Mouse (Mus musculus): Measurements from ENCODE around the gene Impdh1.
"Not testable (repeated sequence)": the region's sequence is repeated elsewhere in the genome, so short reads cannot be mapped to it uniquely, and the experiment has no call there.

The Impdh1 gene

DNA sequence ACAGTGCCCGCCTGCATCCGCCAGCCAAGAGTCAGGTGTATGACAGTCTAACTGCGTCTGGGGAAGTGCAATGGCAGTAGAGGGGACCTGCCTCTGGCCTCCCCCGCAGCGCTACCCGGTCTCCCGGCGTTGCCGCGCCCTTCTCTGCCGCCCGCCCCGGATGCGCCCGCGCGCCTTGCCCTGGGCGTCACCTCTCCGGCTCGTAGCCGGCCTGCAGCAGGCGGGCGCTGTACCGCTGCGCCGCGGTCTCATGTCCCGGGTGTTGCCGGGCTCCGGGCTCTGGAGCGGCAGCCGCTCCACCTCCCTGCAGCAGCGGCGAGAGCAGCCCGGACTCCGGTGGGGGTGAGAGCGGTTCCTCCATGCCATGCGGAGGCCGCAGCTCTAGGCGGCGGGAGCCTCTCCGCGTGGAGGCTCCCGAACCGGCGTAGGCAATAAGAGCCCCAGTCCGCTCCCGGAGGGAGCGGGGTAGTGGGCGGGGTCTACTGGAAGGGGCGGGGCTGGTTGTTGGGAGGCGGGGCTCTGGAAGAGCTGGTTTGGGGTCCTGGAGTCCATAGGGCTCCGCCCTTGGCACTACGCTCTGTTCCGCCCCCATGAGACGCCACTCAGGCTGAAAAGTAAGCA is at the start of gene Impdh1:
Impdh1 (minus strand) TSS at position 484 of the 621 bp plus-strand sequence.
- peak; percentile 71 for DNase-seq (ENCODE audit: low spot score)

DNA sequence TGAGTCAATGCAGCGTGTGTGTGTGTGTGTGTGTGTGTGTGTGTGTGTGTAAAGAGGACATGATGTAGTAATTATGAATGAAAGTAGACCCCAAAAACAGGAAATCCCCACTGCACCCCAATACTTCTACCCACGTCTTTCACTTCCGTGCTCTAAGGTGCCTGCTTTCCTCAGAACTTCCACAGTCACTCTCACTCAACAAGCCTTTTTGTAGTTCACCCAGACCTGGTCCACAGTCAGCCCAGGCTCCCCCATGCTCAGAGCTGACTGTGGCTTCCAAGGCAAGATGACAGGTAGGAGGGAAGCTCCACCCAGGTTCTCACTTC is 48.3 kb upstream of the Impdh1 start:
- no peak for DNase-seq (ENCODE audit: low spot score)

DNA sequence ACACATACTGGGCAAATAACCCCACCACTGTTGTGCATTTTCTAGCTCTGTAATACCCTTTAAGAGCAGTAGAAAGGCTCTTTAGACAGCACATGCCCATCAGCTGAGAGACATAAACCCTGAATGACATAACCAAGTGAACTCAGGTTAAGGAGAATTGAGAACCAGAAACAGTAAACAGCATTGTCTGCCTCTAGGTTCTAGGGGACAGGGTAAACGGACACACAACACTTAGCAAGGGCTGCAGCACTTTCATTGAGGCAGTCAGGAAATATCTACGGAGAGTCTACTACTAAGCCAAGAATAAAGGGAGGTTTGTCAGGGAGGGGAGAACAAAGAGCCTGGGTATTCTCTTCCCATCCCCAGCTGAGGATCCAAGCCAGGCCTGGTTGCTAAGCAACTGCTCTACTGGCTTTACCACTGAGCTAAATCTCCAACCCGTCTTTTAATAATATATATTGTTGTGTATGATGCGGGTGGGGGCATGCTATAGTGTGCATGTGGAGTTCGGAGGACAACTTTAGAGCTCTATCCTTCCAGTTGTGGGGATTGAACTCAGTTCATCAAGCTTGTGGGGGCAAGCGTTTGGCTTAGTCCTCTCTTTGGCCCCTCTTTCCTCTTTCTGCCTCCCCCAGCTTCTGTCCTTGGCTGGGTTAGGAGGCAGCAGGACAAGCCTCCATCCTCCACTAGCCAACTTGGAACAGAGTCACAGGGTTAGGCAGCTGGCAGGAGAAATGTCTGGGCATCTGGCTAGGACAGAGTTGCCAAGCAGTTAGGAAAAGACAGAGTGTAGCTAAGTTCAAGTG is 47.7 kb upstream of the Impdh1 start:
- DNase-seq (ENCODE audit: low spot score) = peak; percentile 37

DNA sequence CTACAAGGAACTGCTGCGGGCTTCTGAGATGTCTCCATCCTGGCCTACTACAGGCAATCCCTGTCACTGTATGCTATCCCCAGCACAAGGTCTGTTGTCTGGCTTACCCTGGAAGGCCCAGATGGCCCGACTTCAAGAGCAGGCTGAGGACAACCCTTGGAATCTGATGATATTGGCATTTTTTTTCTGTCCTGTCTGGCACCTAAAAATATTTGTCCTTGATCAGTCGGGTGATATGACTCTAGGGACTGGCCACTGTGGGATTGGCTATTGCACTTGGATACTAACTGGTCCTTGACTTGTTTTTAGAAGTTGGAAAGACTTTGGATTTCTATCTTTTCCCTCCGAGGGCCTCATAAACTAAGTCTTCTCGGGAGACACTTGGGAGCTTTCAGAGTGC is 45.7 kb upstream of the Impdh1 start:
- no peak for DNase-seq (ENCODE audit: low spot score)

DNA sequence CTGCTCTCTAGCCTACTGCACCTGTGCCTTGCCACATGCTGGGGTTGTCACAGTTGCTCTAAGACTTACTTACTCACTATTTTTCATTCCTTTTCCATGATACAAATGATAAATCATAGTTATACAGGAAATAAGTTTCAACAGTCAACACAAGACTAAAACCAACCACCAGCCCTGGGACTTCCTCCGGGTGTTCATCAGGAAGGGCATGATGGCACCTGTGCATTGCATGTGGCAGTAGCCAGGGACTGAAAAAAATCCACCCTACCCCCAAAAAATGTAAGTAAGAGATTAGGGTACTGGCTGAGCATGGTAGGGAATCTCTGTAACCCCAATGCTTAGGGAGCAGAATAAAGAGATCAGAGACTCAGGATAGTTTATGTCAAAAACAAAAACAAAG is 43.3 kb upstream of the Impdh1 start:
- no peak for DNase-seq (ENCODE audit: low spot score)

DNA sequence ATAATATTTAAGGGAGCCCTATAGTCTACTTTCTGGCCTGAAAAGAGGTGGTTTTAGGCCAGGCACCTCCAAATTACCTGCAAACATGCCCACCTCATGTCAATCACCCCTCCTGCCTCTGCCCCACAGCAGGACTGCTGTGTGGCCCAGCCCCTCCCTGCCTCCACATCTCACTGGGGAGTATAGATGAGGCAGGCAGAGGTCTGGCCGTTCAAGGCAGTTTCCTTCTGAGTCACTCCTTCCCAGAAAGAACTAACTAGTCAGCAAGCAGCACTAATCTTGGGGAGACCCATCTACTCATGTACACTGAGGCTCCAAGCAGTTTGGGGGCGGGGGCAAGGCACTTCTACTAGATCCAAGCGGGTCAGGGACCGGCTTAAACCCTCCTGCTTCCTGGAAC is 30.9 kb upstream of the Impdh1 start:
- DNase-seq (ENCODE audit: low spot score) = no peak

DNA sequence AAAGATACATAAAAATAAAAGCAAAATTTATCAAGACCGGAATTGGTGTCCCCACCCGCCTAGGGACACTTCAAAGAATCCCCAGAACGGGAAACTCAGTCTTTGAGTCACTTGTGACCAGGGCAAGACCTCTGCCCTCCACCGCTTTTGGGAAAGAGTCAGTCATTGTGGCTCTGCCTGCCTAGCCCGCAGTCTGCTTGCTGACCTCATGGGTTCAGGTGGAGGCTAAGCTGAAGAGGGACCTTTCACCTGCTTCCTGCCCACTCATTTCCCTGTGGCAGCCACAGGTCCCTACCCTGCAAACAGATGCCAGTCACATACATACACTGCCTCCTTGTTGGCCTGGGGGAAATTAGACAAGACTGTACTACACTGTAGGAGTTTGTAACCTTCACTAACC is 30.4 kb upstream of the Impdh1 start:
- DNase-seq (ENCODE audit: low spot score) = no peak

DNA sequence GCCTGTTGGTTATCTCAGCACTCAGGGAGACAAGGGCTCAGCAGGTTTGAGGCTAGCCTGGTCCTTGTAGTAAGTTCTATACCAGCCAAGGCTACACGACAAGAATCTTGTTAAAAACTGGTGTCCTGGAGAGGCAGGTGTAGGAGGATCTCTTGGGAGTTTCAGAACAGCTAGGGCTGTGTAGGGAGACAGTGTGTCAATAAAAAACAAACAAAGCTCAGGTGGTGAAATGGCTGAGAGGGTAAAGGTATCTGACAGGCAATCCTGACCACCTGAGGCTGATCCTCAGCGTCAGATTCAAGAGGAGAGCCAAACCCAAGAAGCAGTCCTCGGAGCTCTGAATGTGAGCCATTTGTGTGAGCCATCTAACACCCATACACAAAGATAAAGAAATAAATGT is 30.0 kb upstream of the Impdh1 start:
- DNase-seq (ENCODE audit: low spot score) = no peak

DNA sequence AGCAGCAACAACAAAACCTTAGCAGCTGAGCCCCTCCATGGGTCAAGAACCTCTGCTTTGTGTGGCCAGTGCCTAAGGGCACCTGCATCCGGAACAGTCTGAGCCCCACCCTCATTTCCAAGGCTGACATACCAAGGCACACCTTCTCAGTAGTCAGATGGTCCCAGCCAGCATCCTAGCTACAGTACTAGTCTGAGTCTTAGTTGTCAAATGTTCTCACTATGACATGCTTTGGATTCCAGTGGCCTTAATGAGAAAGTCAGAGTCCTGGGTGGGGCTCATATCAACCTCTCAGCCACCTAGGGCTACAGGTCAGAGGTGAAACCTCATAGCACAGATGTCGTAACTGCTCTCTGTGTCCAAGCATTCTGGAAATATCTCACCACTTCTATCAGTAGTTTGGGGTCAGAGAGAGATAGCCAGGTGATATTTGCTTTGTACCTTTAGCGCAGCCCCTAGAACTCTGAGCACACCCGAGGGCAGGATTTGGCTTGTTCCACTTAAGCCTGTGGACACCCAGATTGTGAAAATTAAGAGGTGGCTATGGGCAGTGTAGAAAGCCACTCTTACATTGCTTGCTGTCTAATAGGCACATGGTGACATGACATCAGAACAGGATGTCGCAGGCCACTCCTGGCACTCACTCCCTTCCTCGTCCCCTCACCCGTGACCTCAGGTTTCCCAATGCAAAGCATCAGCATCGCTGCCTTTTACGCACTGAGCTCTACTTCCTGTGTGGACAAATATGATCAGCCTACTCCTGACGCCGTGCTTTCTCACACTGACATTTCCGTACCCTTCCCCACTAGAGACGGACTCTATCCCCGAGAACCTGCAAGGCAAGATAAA is 29.3 kb upstream of the Impdh1 start:
- no peak for DNase-seq (ENCODE audit: low spot score)

DNA sequence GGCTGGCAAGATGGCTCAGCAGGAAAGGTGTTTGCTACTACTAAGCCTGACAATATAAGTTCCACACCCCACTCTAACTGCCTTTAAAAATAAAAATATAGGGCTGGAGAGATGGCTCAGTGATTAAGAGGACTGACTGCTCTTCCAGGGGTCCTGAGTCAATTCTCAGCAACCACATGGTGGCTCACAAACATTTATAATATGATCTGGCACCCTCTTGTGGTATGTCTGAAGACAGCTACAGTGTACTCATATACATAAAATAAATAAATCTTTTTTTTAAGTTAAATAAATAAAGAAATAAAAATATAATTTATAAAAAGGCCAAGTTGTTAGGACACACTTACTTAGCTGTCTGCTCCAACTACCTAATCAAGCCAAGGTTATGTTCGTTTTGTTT is 26.1 kb upstream of the Impdh1 start:
- DNase-seq (ENCODE audit: low spot score) = no peak

DNA sequence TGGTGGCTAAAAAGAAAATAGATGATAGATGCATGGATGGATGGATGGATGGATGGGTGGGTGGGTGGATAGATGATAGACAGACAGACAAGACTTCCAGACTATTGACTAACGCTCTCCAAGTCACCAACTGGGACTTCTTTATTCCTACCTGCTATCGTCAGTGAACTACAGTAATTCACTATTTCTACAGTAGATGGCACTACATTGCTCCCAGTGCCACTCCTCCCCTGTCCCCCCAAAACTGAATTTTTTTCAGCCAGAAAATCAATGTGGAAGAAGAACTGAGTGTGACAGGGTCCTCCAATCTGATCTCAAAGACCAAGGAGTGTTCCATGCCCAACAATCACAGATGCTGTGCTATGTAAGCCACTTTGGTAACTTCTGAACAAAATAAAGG is 25.5 kb upstream of the Impdh1 start:
- no peak for DNase-seq (ENCODE audit: low spot score)

DNA sequence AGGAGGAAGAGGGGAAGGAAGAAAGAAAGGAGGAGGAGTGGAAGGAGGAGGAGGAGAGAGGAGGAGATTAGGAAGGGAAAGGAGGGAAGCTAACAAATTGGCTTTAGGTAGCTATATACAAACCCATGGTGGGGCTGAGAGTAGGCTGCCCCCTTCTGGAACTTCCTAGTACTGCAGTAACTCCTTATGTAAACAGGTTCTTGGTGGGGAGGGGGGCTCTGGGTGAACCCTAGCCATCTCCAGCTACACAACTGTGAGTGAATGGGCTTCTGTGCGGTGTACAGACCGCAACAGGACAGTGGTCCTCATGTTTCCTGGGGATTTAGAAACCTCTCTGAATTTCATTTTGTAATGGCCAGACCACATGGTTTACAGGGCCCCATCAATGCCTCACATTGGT is 24.6 kb upstream of the Impdh1 start:
- peak; percentile 41 for DNase-seq (ENCODE audit: low spot score)

DNA sequence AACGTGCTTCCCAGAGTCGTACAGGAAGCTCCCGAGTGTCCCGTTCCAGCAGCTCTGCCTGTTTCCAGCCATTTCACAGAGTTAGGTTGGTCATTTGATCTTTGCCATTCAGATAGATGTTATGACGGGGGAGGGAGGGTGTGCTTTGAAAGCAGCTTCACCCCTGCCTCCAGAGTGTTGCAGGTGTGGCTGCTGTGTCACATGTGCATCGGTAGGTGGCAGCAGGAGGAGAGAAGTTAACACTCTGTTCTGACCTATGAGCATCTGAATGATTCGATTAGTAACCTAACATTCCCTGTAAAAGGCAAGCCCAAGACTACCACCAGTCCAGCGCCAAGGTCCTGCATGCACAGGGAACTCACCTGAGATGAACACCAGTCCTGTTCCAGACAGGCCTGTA is 18.1 kb upstream of the Impdh1 start:
- DNase-seq (ENCODE audit: low spot score) = no peak

DNA sequence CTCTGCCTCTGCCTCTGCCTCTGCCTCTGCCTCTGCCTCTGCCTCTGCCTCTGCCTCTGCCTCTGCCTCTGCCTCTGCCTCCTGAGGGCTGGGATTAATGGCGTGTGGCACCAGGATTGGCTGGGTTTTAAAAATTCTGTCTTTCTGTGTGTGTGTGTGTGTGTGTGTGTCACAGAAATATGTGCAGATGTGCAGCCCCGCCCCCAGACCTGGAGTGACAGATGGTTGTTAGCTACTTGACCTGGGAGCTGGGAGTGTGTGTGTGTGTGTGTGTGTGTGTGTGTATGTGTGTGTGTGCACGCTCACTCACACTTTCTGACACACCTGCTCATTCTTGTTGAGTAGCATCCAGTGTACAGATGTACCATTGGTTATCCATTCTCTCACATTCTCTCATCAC is 17.5 kb upstream of the Impdh1 start:
- DNase-seq (ENCODE audit: low spot score) = no peak

DNA sequence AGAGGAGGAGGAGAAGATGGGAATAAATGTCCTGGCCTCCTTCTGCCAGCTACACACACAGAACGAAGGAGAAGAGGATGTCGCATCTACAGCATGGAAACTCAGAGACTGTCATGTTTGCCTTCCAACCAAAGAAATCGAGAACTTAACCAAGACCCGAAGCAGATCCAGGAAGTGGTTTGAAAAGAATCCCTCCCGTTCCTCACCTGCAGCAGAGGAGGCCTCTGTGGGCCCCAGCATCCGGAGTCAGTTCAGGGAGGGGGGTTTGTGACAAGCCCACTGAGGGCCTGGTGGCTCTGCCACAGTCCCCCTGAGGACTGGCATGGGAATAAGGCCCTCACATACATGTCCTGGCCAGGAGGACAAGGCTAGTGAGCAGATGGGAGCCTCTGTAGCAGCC is 16.2 kb upstream of the Impdh1 start:
- DNase-seq (ENCODE audit: low spot score) = no peak

DNA sequence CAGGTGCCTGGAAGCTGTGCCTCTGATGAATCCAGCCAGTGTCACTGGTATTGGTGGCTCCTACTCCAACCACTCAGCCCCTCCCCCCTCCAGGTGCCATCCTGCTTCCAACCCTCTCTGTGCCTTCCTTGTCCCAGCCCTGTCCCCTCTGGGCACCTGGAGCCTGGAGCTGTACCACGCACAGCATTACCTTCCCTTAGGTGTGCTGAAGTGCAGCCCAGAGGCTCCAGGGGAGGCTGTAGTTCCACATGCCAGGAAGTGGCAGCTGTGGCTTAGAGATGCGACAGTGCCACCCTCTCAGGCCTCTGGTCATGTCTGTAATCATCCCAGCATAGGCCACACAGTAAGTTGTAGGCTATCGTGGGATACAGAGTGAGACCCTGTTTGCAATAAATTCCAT is 15.6 kb upstream of the Impdh1 start:
- DNase-seq (ENCODE audit: low spot score) = no peak

DNA sequence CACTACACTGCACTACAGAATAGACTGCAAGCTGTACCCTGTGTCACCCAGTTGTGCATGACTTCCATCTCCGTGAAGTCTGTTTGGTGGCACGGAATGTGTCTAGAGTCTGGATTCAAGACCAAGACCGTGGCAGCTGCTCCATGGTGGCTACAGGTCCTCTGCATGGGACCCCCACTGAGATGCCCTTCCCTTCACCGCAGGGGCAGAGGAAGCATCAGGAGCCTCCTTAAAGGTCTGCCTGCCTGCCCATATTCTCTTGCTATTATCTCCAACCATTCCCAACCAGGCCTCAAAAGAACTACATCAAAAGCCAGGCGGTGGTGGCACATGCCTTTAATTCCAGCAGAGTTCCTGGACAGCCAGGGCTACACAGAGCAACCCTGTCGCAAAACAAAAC is 14.2 kb upstream of the Impdh1 start:
- DNase-seq (ENCODE audit: low spot score) = no peak

DNA sequence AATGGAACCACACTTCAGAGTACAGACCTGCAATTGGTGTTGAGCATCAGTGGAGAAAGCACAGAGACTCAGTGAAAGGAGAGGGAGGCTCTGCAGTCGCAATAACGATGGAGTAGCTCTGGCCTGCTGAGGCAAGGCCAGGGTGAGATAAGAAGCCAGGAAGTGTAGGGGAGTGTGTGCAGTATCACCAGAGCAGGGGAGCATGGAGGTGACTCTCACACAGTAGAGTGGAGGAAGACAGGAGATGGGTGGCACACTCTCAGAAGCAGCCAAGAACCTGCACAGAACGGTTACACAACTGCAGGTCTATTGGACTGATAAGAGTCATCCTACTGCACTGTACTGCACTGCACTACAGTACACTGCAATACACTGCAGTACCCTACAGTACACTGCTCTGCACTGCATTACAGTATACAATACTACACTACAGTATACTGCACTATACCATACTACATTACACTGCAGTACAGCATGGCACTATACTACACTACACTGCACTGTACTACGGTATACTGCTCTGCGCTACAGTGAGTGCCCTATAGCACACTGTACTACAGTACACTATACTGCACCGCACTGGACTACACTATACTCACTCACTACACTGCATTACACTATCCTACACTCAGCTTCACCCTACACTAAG is 13.2 kb upstream of the Impdh1 start:
- no peak for DNase-seq (ENCODE audit: low spot score)

DNA sequence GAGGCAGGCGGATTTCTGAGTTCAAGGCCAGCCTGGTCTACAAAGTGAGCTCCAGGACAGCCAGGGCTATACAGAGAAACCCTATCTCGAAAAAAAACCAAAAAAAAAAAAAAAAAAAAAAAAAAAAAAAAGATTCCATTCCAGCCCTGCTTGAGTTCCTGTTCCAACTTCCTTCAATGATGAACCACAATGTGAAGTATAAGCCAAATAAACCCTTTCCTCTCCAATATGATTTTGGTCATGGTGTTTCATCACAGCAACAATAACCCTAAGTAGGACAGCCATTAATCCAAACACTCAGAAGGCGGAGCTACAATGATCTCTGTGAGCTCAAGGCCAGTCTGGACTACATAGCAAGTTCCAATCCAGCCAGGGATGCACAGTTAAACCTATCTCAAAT is 1.6 kb upstream of the Impdh1 start:
- DNase-seq (ENCODE audit: low spot score) = not testable (repeated sequence)

DNA sequence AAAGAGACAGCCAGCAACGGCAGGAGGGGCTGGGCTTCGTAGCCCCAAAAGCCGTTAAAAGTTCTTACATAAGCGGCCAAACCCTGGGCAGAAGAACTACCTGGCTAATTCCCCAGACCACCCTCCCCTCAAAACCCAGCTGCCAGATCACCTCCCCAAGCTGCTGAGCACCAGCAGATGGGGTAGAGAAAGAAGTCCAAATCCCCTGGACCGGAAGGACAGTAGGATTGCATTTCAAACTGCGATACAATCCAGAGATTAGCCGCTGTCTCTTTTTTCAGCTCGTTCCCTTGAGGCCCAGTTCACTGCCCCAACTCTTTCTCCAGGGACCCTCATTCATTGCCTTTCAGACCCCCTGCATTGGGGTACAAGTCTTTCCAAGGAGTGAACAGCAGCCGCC is 983 bp downstream of the Impdh1 start:
- no peak for DNase-seq (ENCODE audit: low spot score)

DNA sequence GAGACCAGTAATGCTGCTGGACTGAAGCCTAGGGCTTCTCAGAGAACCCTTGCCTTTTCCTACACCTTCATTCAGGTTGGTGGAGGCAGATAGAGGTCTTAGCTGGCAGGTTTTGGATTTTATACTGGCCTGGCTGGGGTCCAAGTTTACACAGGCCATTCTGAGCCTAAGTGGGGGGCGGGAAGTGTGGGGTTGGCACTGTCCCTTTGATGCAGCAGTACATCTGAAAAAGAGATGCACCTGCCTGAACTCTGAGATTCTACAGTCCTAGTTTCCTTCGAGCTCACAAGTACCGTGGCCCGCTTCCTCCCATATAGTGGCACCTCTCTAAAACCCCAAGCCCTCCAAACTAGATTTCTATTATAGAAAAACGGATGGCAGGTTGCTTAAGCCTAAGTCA is 1.4 kb downstream of the Impdh1 start:
- no peak for DNase-seq (ENCODE audit: low spot score)

DNA sequence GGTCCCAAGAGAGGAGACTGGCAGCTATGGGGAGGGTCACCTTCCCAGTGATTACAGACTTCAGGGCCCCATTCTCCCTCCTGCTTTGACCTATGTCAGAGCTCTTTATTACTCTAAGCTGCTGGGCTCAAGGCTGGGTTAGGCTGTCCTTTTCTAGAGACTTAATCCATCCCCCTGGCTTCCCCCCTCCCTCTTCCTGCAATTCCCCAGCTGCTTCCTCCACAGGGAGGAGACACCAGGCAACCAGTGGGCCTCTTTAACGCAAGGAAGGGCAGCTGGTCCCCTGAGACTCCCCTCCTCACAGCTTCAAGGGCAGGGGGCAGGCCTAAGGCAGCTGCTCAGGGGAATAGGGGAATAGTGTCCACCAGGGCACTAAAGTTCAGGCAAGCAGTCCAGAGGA is 1.9 kb downstream of the Impdh1 start:
- no peak for DNase-seq (ENCODE audit: low spot score)

DNA sequence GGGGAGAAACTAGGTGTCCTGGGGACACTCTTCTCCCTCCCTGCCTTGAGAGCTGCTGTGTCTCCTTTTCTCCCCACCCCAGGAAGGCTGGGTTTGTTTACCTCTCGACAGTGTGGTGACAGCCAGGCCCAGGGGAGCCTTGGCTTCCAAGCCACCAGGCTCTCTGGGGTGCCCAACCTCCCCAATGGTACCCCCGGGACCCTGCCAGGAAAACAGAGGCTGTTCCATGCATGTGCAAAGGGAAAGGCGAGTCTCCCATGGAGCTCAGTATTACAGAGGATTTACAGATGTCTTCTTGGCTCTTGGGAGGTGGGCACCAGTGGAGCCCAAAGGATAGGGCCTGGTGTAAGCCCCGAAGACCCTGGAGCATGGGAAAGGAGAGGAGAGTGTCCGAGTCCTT is 2.7 kb downstream of the Impdh1 start:
- DNase-seq (ENCODE audit: low spot score) = no peak
